Mouse (Mus musculus) cerebellum, postnatal 14 days (tissue): ENCODE results near the gene Yars.

Source experiments
- DNase-seq, 2 experiments: peaks; one replicate each; pipeline ENCODE4 v3.0.0; 2021; ENCODE audit warnings: mixed read lengths in 2 of 2

Gene Yars

GRCm38 (mm10) chr4:129251482-129252125 lies 62.0 kb downstream of the Yars start:
- DNase-seq, result no peak

- no peak for DNase-seq
Measured at GRCm38 (mm10) chr4:129252492-129252891, 62.9 kb downstream of the Yars start.

- no peak for DNase-seq
Measured at GRCm38 (mm10) chr4:129254571-129254970, 65.0 kb downstream of the Yars start.

GRCm38 (mm10) chr4:129256450-129257380 lies 67.2 kb downstream of the Yars start:
- DNase-seq, result no peak

GRCm38 (mm10) chr4:129259101-129259500 lies 69.5 kb downstream of the Yars start:
- no peak for DNase-seq

- DNase-seq, result no peak
Measured at GRCm38 (mm10) chr4:129260678-129261077, 71.1 kb downstream of the Yars start.

- no peak for DNase-seq
Measured at GRCm38 (mm10) chr4:129261196-129261595, 71.6 kb downstream of the Yars start, which contains the start of gene C77080. Gene C77080 (minus strand): TSS chr4:129261404.

GRCm38 (mm10) chr4:129263225-129264021 lies 73.9 kb downstream of the Yars start:
- peak; percentile 64 to 69 for DNase-seq

GRCm38 (mm10) chr4:129266191-129266590 lies 76.6 kb downstream of the Yars start:
- DNase-seq, result no peak

GRCm38 (mm10) chr4:129266821-129267220 lies 77.3 kb downstream of the Yars start:
- no peak for DNase-seq

- no peak for DNase-seq
Measured at GRCm38 (mm10) chr4:129268698-129269097, 79.1 kb downstream of the Yars start.
